Mouse (Mus musculus) small intestine, adult 2 months (tissue): ENCODE results near the gene Fxyd7. TPM values are rescaled to one million over a fixed set of nuclear protein-coding genes. Genes with fewer than 3 reads are reported as not detected.

Experiments used
- H3K27ac ChIP-seq: fragments of 200-500 bp; 2 replicates; pipeline ENCODE4 v1.5.1; 2012; ENCODE audit warnings: low read depth, low read length, control low read depth, inconsistent platforms; ENCODE audit not compliant: insufficient read depth
- H3K27me3 ChIP-seq: fragments of 200-500 bp; 2 replicates; pipeline ENCODE4 v1.6.1; 2012; ENCODE audit warnings: mild to moderate bottlenecking, moderate library complexity, low read length, inconsistent platforms; ENCODE audit not compliant: control insufficient read depth, insufficient read depth
- H3K36me3 ChIP-seq: fragments of 200-500 bp; 2 replicates; pipeline ENCODE4 v1.6.1; 2012; ENCODE audit warnings: mild to moderate bottlenecking, low read length, control low read depth, inconsistent platforms; ENCODE audit not compliant: control insufficient read depth, insufficient read depth
- H3K4me1 ChIP-seq: fragments of 200-500 bp; 2 replicates; pipeline ENCODE4 v1.6.1; 2012; ENCODE audit warnings: low read length, inconsistent platforms, mixed read lengths; ENCODE audit not compliant: control insufficient read depth, insufficient read depth, insufficient read length
- H3K4me3 ChIP-seq: fragments of 200-500 bp; 2 replicates; pipeline ENCODE4 v1.5.1; 2012; ENCODE audit warnings: low read depth, mild to moderate bottlenecking, control low read depth, inconsistent platforms, low read length, moderate library complexity
- CTCF ChIP-seq: fragments of 200-500 bp; IDR thresholded peaks from 2 replicates; pipeline ENCODE4 v1.5.1; 2012; ENCODE audit warnings: low read depth, mild to moderate bottlenecking, control low read depth, inconsistent platforms, low read length, moderate library complexity, mixed read lengths; ENCODE audit not compliant: insufficient replicate concordance, insufficient read length; ENCODE audit errors: extremely low read depth
- POLR2A ChIP-seq: fragments of 200-500 bp; IDR thresholded peaks from 2 replicates; pipeline ENCODE4 v1.6.1; 2012; ENCODE audit warnings: low read depth, mild to moderate bottlenecking, control low read depth, inconsistent platforms, low read length, moderate library complexity
- WGBS: fragments of 180-500 bp; shearing (Covaris S2); methylation state at CpG from one replicate; pipeline ENCODE4 v1.1.7; 2018; 5-methylcytosine and 5-hydroxymethylcytosine counted together
- polyA plus RNA-seq: library from polyadenylated mRNA; depleted of rRNA; stranded (reverse); fragments of >200 nt; gene quantifications from 2 replicates; pipeline ENCODE4 v1.2.3, GENCODE M21; 2012; rRNA removed

Gene Fxyd7
- 2.0 and 2.6 TPM in 2 replicates for polyA plus RNA-seq

- H3K4me3 ChIP-seq = no peak within 1 kb of the TSS
- H3K36me3 ChIP-seq = no peaks in the 10 kb centered on the region
- WGBS = 9% methylated on average over 27 of the region's 28 CpGs
- peaks cover 4% of the 10 kb centered on the region for H3K4me1 ChIP-seq
- no peak within 1 kb of the TSS for H3K27ac ChIP-seq
- TF ChIP-seq CTCF = no peak
- TF ChIP-seq POLR2A = no peak
- H3K27me3 ChIP-seq = peaks cover 38% of the 10 kb centered on the region
Measured at GRCm38 (mm10) chr7:31051321-31052021, at the start of gene Fxyd7. Gene Fxyd7 (minus strand): TSS chr7:31051467.

DNA sequence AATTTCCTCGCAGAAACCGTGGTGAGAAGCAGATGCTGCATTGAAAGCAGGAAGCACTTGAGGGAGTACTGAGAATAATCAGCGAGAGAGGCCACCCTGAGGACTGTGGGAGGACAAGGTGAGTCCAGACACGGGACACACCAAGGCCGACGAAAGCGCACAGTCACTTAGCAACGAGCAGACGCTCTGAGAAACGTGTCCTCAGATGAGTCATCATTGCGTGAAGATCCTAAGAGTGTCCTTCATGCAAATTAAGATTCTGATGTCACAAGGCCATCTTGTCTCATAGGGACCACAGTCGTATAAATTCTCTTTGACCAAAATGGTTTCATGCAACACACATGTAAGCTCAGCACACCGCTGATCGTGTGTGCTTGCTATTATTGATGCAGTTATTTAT lies 49.5 kb upstream of the Fxyd7 start:
- no peaks in the 10 kb centered on the region for H3K4me1 ChIP-seq
- no peaks in the 10 kb centered on the region for H3K27me3 ChIP-seq
- no peak overlapping the region for H3K27ac ChIP-seq
- no peak overlapping the region for H3K4me3 ChIP-seq
- no peaks in the 10 kb centered on the region for H3K36me3 ChIP-seq
- TF ChIP-seq CTCF (no peak), POLR2A (no peak)
- 59% methylated on average over 14 of the region's 14 CpGs for WGBS

- Histone ChIP-seq H3K4me3 (no peak overlapping the region), H3K36me3 (no peaks in the 10 kb centered on the region), H3K27me3 (no peaks in the 10 kb centered on the region), H3K4me1 (no peaks in the 10 kb centered on the region), H3K27ac (no peak overlapping the region)
- WGBS = 85% methylated on average over 6 of the region's 6 CpGs
- TF ChIP-seq CTCF (no peak), POLR2A (no peak)
Measured at GRCm38 (mm10) chr7:31099612-31099982, 48.3 kb upstream of the Fxyd7 start.

GRCm38 (mm10) chr7:31098697-31099611 lies 47.7 kb upstream of the Fxyd7 start:
- WGBS = 71% methylated on average over 22 of the region's 22 CpGs
- Histone ChIP-seq H3K4me3 (no peak overlapping the region), H3K4me1 (no peaks in the 10 kb centered on the region), H3K36me3 (no peaks in the 10 kb centered on the region), H3K27ac (no peak overlapping the region), H3K27me3 (0 out of 2 replicates have a peak, but pooled peaks cover 2% of the 10 kb centered on the region)
- peak; percentile 12; the same call in 1 of the 2 replicates for TF ChIP-seq CTCF
- no peak for TF ChIP-seq POLR2A

- 47% methylated on average over 20 of the region's 20 CpGs for WGBS
- Histone ChIP-seq H3K27me3 (0 out of 2 replicates have a peak, but pooled peaks cover 3% of the 10 kb centered on the region), H3K27ac (no peak overlapping the region), H3K4me1 (no peaks in the 10 kb centered on the region), H3K36me3 (no peaks in the 10 kb centered on the region), H3K4me3 (no peak overlapping the region)
- TF ChIP-seq CTCF (peak; percentile 94), POLR2A (no peak)
Measured at GRCm38 (mm10) chr7:31097583-31098248, 46.4 kb upstream of the Fxyd7 start.

- Histone ChIP-seq H3K36me3 (no peaks in the 10 kb centered on the region), H3K4me1 (no peaks in the 10 kb centered on the region), H3K4me3 (no peak overlapping the region), H3K27me3 (0 out of 2 replicates have a peak, but pooled peaks cover 3% of the 10 kb centered on the region), H3K27ac (no peak overlapping the region)
- TF ChIP-seq POLR2A = no peak
- TF ChIP-seq CTCF = no peak
- WGBS = 79% methylated on average over 9 of the region's 9 CpGs
Measured at GRCm38 (mm10) chr7:31096892-31097564, 45.8 kb upstream of the Fxyd7 start.
